Mouse (Mus musculus) embryo, embryonic 11.5 days (tissue): ENCODE measurements around the gene Dpyd.

Experiments
- DNase-seq: peaks from one replicate; pipeline ENCODE4 v3.0.0-alpha.2; 2012; ENCODE audit warnings: low read depth, low spot score

The Dpyd gene

GRCm38 (mm10) chr3:119086618-119087017 is 524.7 kb downstream of the Dpyd start:
- DNase-seq, result no peak

- peak; percentile 9 for DNase-seq
These were observed 533.4 kb downstream of the Dpyd start for GRCm38 (mm10) chr3:119095223-119095886.

- no peak for DNase-seq
These were observed 564.1 kb downstream of the Dpyd start for GRCm38 (mm10) chr3:119126003-119126402.

GRCm38 (mm10) chr3:119128076-119128475 is 566.1 kb downstream of the Dpyd start:
- no peak for DNase-seq

GRCm38 (mm10) chr3:119143034-119143433 is 581.1 kb downstream of the Dpyd start:
- DNase-seq, result no peak

- no peak for DNase-seq
These were observed 582.9 kb downstream of the Dpyd start for GRCm38 (mm10) chr3:119144788-119145187.

GRCm38 (mm10) chr3:119154604-119155444 is 592.9 kb downstream of the Dpyd start:
- peak; percentile 13 for DNase-seq

GRCm38 (mm10) chr3:119158670-119159069 is 596.7 kb downstream of the Dpyd start:
- DNase-seq, result no peak

- DNase-seq, result no peak
These were observed 603.8 kb downstream of the Dpyd start for GRCm38 (mm10) chr3:119165691-119166090.

- DNase-seq, result no peak
These were observed 606.2 kb downstream of the Dpyd start for GRCm38 (mm10) chr3:119168166-119168565.

- peak; percentile 7 for DNase-seq
These were observed 606.7 kb downstream of the Dpyd start for GRCm38 (mm10) chr3:119168661-119169060.

GRCm38 (mm10) chr3:119183261-119183660 is 621.3 kb downstream of the Dpyd start:
- DNase-seq, result no peak

- no peak for DNase-seq
These were observed 632.1 kb downstream of the Dpyd start for GRCm38 (mm10) chr3:119194071-119194470.

GRCm38 (mm10) chr3:119195613-119196012 is 633.7 kb downstream of the Dpyd start:
- DNase-seq, result no peak

GRCm38 (mm10) chr3:119220763-119221412 is 659.0 kb downstream of the Dpyd start:
- no peak for DNase-seq

GRCm38 (mm10) chr3:119243181-119243580 is 681.3 kb downstream of the Dpyd start:
- DNase-seq, result no peak

GRCm38 (mm10) chr3:119256516-119256915 is 694.6 kb downstream of the Dpyd start:
- DNase-seq, result no peak

GRCm38 (mm10) chr3:119275241-119275640 is 713.3 kb downstream of the Dpyd start:
- DNase-seq, result no peak

GRCm38 (mm10) chr3:119280671-119281070 is 718.7 kb downstream of the Dpyd start:
- DNase-seq, result no peak

- no peak for DNase-seq
These were observed 752.8 kb downstream of the Dpyd start for GRCm38 (mm10) chr3:119314693-119315092.

- no peak for DNase-seq
These were observed 767.1 kb downstream of the Dpyd start for GRCm38 (mm10) chr3:119329063-119329462.
